Mouse (Mus musculus): ENCODE results near the gene Spock1.
A peak's percentile ranks its signal among the peaks of the same experiment; 100 is the strongest.

Spock1 gene

DNA sequence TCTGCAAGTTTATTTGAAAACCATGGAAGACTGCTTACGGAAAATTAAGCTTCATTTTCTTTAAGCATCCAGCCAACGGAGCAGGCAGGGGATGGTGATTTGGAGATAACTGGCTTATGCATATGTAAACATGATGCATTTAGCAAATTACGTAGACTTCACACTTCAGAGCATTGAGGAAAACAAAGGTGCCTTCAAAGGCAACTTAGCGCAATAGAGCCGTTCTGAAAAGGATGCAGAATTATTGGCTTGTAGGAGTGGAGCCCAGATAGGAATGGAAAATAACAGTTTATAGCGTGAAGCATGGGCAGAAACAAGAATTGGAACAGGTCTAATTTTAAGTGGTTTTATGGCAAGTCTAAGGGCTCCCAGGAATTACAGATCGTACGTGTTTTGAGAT, 448.2 kb downstream of the Spock1 start:
- DNase-seq, result no peak

GRCm38 (mm10) chr13:57450189-57450821, 457.8 kb downstream of the Spock1 start:
- DNase-seq, result no peak

DNA sequence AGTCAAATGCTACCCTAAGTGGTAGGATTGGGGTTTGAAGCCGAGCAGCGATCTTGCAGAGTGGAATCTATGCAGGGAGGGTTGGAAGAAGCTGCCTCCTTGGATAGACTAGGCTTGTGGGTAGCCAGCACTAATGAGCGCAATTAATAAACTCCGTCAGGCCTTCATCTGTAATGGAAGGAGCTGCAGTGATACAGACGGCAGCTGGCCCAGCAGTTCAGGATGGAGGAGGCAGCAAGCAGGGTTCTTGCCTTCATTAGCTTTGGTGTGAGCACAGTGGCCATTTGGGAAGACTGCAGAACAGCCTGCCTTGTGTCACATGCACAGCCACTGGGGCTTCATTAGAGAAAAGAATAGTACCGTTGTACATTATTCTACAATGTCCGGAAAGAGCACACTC, 459.2 kb downstream of the Spock1 start:
- DNase-seq, result no peak

- no peak for DNase-seq
Measured at GRCm38 (mm10) chr13:57444977-57445376, 463.2 kb downstream of the Spock1 start.

GRCm38 (mm10) chr13:57440111-57440510, 468.0 kb downstream of the Spock1 start:
- DNase-seq, result peak; percentile 15

- DNase-seq, result no peak
Measured at GRCm38 (mm10) chr13:57435726-57436220, 472.4 kb downstream of the Spock1 start.

- DNase-seq, result no peak
Measured at GRCm38 (mm10) chr13:57433848-57434247, 474.3 kb downstream of the Spock1 start.

DNA sequence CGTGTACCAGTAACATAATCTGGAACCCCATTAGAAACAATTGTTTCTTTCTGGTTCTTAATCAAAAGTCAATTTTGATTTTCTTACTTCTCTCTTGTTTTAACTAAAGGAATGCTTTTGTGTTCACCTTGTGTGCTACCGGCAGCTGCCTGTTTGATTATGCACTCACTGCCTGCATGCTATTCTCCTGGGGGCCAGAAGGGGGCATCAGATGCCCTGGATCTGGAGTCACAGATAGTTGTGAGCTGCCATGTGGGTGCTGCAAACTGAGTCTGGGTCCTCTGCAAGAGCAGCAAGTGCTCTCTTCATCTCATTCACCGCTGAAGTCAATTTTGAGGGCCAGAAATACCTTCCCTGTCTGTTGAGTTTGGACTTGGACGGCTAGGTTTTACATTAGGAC, 476.3 kb downstream of the Spock1 start:
- no peak for DNase-seq

GRCm38 (mm10) chr13:57428840-57429239, 479.3 kb downstream of the Spock1 start:
- DNase-seq, result no peak

- no peak for DNase-seq
Measured at GRCm38 (mm10) chr13:57418781-57419180, 489.4 kb downstream of the Spock1 start.

DNA sequence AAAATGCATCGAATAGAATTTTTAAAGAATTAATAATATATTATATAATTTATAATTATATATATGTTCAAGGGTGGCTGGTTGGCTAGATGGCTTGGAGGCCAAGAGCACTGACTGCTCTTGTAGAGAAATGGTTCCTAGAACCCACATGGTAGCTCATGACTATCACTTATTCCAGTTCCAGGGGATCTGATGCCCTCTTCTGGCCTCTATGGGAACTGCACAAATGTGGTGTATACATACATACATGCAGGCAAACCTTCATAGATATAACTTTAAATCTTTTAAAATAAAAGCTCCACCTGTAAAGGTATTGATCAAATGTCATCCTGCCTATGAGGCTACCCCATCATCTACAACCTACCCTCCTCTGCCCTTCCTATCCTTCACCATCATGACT, 493.4 kb downstream of the Spock1 start:
- no peak for DNase-seq

GRCm38 (mm10) chr13:57407666-57408065, 500.5 kb downstream of the Spock1 start:
- DNase-seq, result no peak

DNA sequence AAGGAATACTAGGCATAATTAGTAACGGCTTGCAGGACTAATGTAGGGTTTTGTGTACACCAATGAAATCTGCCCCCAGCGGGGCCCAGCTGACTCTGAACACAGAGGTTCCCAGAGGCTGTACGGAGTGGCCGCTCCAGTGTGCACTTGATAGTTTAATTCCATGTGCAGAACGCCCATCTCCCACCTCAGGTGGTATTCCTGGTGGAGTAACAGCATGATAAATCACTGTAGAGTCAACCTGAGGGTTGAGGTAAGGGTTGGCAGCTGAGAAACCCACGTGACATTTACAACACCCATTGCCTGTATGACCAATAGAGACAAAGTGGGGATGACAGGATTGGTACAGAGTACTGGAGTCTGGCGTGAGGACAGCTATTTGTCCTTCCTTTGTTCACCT, 505.7 kb downstream of the Spock1 start:
- no peak for DNase-seq

DNA sequence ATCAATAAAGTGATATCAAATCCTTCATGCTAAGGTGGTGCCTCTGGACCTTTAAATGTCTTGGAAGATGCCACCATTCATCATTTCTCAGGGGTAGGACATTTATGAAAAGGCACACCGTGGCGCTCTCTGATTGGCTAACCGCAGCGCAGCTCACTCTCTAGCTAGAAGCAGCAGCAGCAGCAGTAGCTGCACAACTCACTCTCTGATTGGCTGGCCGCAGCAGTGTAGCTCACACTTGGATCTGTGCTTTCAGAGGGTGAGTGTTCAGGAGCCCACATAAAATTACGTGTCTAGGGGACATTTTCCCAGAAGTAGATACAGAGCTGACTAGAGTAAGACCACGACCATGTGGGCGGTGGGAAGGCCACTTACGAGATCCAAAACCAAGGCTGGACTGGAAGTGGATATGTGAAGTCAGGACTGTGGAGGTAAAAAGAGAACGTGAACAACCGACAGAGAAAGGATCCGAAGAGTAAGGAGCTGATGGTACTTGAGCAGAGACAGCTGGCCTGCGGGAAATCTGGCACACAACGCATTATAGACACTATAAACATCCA, 535.9 kb downstream of the Spock1 start:
- no peak for DNase-seq

Data from cerebellum, adult 9-11 months (tissue).